Mouse (Mus musculus) cortical plate, adult 2 months (tissue): ENCODE measurements around the gene Vsig1.

ENCODE experiments used
- CTCF ChIP-seq: fragments of 200-500 bp; IDR thresholded peaks from 2 replicates; pipeline ENCODE4 v1.5.1; 2011; ENCODE audit warnings: mild to moderate bottlenecking, control low read depth, low read length; ENCODE audit not compliant: insufficient read depth; ENCODE audit errors: extremely low read depth
- POLR2A ChIP-seq: fragments of 200-500 bp; IDR thresholded peaks from 2 replicates; pipeline ENCODE4 v1.6.1; 2011; ENCODE audit warnings: mild to moderate bottlenecking, low read length, control low read depth; ENCODE audit not compliant: insufficient read depth; ENCODE audit errors: extremely low read depth

DNA sequence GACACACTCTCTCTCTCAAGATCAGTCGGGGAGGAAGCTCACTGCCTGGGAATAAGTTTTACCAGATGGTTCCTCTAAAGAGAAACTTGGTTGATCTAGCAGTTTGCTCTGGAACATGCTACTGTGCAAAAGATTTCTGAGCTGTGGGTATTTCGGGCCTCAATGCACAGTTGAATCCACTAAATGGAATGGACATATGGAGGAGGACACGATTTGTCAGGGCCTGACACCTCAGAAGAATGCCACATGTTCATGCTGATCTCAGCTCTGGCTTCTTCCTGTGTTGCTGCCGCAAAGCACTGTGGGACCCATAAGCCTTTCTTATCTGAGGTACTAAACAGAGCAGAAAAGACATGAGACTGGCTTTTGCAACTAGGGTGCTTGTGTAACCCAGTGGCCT lies 15.6 kb upstream of the Vsig1 start:
- TF ChIP-seq POLR2A = no peak
- TF ChIP-seq CTCF = no peak
